Mouse (Mus musculus): ENCODE data around the gene Sap30l. TPM values are rescaled to one million over a fixed set of nuclear protein-coding genes. Genes with fewer than 3 reads are reported as not detected.

Gene Sap30l
- 19.8 to 25.9 TPM (median 22.3 TPM) in 4 replicates for total RNA-seq (2023)

GRCm38 (mm10) chr11:57800971-57801765 is at the start of gene Sap30l:
Gene Sap30l, plus strand, starts transcription at chr11:57801637.

DNA sequence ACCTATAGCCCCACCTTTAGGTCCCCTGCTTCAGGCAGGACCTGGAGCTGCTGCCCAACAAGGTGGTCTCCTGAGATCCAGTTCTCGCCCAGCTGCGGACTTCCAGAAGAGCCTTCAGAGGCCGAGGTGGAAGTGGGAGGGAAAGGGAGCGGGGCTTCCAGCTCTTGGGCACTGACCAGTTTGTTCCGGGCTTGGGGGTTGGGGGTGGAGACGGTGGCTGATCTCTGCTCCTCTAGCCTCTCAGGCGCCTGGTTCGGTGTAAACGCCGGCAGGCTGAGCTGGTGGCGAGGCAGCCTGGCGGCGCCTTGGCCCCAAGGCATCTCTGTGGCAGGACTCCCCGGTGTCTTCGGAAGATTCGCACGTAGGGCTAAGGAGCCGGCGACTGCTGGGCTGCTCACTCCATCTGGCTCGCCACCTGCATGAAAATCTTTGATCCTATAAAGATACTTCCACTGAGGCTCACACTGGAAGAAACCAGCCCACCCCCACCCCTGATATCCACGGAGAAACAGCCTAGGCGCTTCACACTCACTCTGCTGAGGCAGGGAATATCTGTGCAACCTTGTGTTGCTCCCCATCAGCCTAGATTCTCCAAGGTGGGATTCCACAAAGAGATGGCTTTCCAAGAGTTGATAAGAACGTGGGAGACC is 31.2 kb downstream of the Sap30l start, which contains the start of gene Hand1:
Gene Hand1, minus strand, starts transcription at position 267 of the 650 bp plus-strand sequence.

Other genes starting within 250 kb of the Sap30l start
- 25.0 to 31.4 TPM (median 26.5 TPM) in 4 replicates for gene Galnt10, start 156.2 kb upstream of the Sap30l start, total RNA-seq (2023)
- not detected in 4 replicates for gene Hand1, start 31.2 kb downstream of the Sap30l start, total RNA-seq (2023)
- 105 to 120 TPM (median 109 TPM) in 4 replicates for gene Larp1, start 207.4 kb downstream of the Sap30l start, total RNA-seq (2023)

All from B cell, adult 62 days (primary cell).